Mouse (Mus musculus) liver, adult 2 months (tissue): Measurements from ENCODE around the gene Psenen.

ENCODE experiments used
- CTCF ChIP-seq: fragments of 200-500 bp; IDR thresholded peaks from 2 replicates; pipeline ENCODE4 v1.5.1; 2011; ENCODE audit warnings: low read depth, low read length, control low read depth
- POLR2A ChIP-seq: fragments of 200-500 bp; IDR thresholded peaks from 2 replicates; pipeline ENCODE4 v1.6.1; 2011; ENCODE audit warnings: low read length, control low read depth; ENCODE audit not compliant: insufficient read depth; ENCODE audit errors: extremely low read depth

- TF ChIP-seq CTCF, result no peak
- TF ChIP-seq POLR2A, result no peak
These were observed 46.6 kb upstream of the Psenen start for GRCm38 (mm10) chr7:30610043-30610442.
